Mouse (Mus musculus): Measurements from ENCODE around the gene Trim60.
"Not testable (repeated sequence)": the region's sequence is repeated elsewhere in the genome, so short reads cannot be mapped to it uniquely, and the experiment has no call there.

Trim60 gene

DNA sequence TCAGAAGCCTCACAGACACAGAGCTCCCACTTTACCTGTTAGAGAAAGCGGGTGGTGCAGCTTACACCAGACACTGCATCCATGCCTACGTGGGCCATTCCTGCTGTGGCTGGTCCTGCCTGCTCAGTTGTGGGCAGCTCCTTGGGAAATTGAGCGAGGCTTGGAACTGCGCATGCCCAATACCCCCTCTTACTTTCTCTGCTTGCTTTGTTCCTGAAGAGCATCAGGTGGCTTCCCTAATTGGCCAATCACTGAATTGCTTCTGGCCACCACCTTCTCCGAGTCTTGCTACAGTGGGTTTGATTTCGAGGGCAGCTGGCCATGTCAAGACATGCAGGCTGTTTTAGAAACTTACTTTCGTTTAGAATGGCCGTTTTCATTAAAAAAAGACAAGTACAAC, at the start of gene Trim60, which contains the start of gene Trim61:
Gene Trim60 (minus strand): TSS at position 162 of the 400 bp plus-strand sequence.
Gene Trim61 (minus strand): TSS at position 101 of the 400 bp plus-strand sequence.
- DNase-seq (ENCODE audit: low spot score in 2 of 2) = no peak

- DNase-seq (ENCODE audit: low spot score in 2 of 2) = no peak
Observed at GRCm38 (mm10) chr8:65067694-65068472, 49.5 kb upstream of the Trim60 start.

DNA sequence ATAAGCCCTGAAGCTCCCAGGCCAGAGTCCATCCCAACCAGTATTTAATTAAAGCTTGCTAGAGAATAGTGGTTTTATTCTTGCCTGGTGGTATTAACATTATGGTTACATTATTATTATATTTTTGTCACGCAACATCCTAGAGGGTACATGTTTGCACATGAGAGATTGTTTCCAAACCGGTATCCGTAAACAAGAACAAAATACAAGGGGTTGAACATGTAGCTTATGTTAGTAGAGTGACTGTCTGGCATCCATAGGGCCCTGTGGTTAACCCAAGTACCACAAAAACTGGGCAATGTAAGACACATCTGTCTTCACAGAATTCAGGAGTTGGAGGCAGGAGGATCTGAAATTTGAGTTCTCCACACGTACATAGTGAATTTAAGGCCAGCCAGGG, 48.6 kb upstream of the Trim60 start:
- DNase-seq (ENCODE audit: low spot score in 2 of 2) = no peak

GRCm38 (mm10) chr8:65065622-65066021, 47.2 kb upstream of the Trim60 start:
- DNase-seq (ENCODE audit: low spot score in 2 of 2) = no peak

DNA sequence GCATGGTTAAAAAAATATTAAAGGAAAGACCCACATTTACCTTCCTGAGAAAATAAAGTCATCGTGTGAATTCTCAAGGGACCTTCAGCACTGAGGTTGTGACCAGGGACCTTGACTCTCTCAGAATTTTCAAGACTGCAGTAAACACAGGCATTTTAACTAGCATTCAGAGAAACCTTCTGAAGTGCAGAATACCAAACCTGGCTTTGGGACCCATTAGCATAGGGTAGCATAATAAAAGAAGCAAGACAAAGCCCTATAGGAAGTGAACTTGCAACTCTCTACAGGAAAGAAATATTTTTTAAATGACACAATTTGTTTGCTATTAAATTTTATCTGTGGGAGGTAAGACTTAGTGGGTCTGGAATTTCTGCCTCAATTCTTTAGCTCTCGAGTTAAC, 45.7 kb upstream of the Trim60 start:
- DNase-seq (ENCODE audit: low spot score in 2 of 2) = no peak

DNA sequence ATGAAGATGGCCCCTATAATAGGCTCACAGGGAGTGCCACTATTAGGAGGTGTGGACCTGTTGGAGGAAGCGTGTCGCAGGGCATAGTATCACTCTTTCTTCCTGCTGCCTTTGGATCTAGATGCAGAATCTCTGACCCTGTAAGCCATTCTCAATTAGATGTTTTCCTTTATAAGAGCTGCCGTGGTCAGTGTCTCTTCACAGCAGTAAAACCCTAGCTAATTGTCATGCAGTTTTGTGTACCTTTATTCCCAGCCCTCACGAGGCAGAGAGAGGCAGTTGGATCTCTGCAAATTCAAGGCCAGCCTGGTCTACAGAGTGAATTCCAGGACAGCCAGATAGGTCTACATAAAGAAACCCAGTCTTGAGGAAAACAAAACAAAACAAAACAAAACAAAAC, 43.8 kb upstream of the Trim60 start:
- DNase-seq (ENCODE audit: low spot score in 2 of 2) = no peak

DNA sequence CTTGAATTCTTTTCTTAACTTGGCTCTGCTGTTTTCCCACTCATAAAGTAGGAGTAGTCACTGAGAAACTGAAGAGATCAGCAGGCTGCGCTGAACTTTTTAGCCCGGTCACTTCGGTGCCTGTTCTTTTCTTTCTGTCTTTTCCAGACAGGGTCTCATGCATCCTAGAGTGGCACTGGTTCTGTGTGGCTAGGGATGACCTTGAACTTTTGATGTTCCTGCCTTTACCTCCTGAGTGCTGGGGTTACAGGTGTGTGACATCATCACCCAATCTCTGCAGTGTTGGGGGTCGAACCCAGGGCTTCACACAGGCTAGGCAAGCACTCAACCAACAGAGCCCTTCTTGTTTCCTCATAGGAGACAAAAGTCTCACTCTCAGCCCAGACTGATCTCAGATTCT, 38.3 kb upstream of the Trim60 start:
- no peak for DNase-seq (ENCODE audit: low spot score in 2 of 2)

- no peak for DNase-seq (ENCODE audit: low spot score in 2 of 2)
Observed at GRCm38 (mm10) chr8:65053968-65054367, 35.6 kb upstream of the Trim60 start.

DNA sequence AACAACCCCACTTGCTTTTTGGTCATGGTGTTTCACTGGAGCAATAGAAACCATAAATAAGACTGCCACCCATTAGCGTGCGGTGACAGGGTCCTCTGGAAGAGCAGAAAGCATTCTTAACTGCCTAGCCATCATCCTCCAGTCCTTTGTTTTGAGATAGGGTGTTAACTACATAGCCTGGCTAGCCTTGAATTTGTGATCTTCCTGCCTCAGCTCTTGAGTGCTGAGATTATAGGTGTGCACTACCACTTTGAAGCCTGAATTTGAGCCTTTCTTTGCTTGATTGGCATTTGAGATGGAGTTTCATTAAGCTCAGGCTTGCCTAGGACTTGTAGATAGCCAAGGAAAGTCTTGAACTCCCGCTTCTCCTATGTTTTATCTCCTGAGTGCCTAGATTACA, 35.2 kb upstream of the Trim60 start:
- no peak for DNase-seq (ENCODE audit: low spot score in 2 of 2)

- no peak for DNase-seq (ENCODE audit: low spot score in 2 of 2)
Observed at GRCm38 (mm10) chr8:65047801-65048200, 29.4 kb upstream of the Trim60 start.

- no peak for DNase-seq (ENCODE audit: low spot score in 2 of 2)
Observed at GRCm38 (mm10) chr8:65047193-65047592, 28.8 kb upstream of the Trim60 start.

- no peak for DNase-seq (ENCODE audit: low spot score in 2 of 2)
Observed at GRCm38 (mm10) chr8:65046565-65046964, 28.2 kb upstream of the Trim60 start.

- peak; percentile 23 to 26 for DNase-seq (ENCODE audit: low spot score in 2 of 2)
Observed at GRCm38 (mm10) chr8:65037117-65037533, 18.7 kb upstream of the Trim60 start, which contains the start of gene Apela. Gene Apela (minus strand): TSS chr8:65037336.

DNA sequence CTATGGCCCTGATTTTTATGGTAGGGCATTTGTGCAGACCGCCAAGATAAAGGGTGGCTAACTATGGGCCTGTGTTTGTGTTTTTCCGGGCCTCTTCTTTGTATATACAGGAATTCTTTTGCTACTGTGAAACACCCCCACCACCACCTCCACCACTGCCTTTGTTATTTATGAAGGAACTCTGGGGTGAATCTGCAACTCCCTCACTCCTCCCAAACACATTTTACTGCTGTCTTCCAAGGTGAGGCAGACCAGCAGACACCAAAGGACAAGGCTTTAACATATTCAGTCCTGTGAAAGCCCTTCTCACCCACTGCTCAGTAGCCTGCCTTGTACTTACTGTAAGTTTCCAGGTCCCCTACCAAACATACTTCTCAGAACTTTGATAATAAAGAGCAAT, 15.8 kb upstream of the Trim60 start:
- no peak for DNase-seq (ENCODE audit: low spot score in 2 of 2)

DNA sequence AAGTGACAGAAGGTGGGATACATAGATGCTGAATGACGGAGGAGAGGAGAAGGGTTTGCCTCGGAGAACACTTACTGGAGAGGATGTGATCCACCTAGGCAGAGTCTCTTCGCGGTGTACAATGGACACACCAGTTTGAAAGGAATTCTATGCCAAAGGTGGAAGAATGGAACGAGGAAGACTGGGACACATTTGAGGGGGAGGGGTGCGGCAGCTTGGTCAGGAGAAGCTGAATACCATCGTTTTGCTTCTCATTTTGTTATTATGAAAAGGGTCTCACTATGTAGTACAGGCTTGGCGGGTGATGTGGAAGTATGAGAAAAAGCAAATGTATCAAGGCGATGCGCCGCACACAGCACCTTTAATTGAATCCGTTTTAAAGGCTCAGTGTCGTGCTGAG, 14.7 kb upstream of the Trim60 start:
- DNase-seq (ENCODE audit: low spot score in 2 of 2) = no peak

- DNase-seq (ENCODE audit: low spot score in 2 of 2) = no peak
Observed at GRCm38 (mm10) chr8:65032107-65032506, 13.7 kb upstream of the Trim60 start.

DNA sequence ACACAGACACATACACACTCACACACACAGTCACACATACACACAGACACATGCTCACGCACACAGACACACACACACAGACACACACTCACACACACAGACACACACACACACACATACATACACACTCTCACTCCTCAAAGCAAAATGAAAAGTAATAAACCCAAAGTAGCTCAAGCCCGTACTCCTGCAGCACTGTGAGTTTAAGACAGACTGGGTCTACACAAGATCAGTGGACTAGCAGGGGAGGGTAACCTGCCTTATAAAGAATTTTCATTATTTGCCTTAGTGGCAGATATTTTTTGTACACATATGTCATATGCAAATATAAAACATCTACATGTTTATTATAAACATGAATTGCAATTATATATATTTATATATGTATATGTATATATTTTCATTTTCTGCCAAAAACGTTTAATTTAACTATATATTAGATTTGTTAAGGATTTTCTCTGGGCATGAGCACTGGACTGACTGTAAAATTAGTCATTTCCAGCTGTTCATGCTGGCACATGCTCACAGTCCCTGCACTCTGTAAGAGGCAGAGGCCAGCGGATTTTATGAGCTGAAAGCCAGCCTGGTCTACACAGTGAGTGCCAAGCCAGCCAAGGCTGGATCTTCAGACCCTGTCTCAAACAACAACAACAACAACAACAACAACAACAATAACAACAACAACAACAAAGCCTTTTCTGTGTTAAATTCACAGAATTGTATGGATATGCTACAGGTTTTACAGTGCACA, 12.5 kb upstream of the Trim60 start:
- DNase-seq (ENCODE audit: low spot score in 2 of 2) = no peak

- DNase-seq (ENCODE audit: low spot score in 2 of 2) = no peak
Observed at GRCm38 (mm10) chr8:65029776-65030175, 11.4 kb upstream of the Trim60 start.

- DNase-seq (ENCODE audit: low spot score in 2 of 2) = no peak
Observed at GRCm38 (mm10) chr8:65028959-65029686, 10.7 kb upstream of the Trim60 start.

- peak; percentile 53 to 76 for DNase-seq (ENCODE audit: low spot score in 2 of 2)
Observed at GRCm38 (mm10) chr8:65022485-65022884, 4.1 kb upstream of the Trim60 start.

- not testable (repeated sequence) for DNase-seq (ENCODE audit: low spot score in 2 of 2)
Observed at GRCm38 (mm10) chr8:65007616-65008015, 10.8 kb downstream of the Trim60 start.

DNA sequence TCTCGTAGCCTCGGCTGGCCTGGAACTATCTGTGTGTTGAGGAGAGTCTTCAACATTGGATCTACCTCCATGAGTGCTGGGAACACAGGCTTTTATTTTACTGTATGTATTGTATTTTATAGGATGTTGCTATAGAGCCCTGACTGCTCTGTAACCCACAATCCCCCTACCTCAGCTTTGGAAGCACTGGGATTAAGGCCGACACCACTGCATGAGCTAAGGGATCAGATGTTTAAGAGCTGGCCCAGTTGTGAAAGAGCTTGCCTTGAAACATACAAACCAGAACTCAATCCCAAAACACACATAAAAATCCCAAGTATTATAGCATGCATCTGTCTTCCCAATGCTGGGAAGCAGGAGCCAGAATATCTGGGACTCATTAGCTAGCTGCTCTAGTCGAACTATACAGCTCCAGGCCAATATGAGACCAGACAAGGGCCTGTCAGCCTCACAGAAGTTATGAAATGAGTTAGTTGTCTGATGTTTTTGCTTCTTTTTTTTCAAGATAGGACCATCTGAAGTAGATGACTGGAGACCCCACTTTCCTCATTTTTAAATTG, 19.5 kb downstream of the Trim60 start:
- DNase-seq (ENCODE audit: low spot score in 2 of 2) = no peak

All from right cerebral cortex, postnatal 10 days (tissue).